Mouse (Mus musculus) subcutaneous adipose tissue, adult 2 months (tissue): ENCODE measurements around the gene Pigx. TPM values are rescaled to one million over a fixed set of nuclear protein-coding genes. Genes with fewer than 3 reads are reported as not detected.

Source experiments
- polyA plus RNA-seq: library from polyadenylated mRNA; depleted of rRNA; stranded (reverse); fragments of >200 nt; gene quantifications from 2 replicates; pipeline ENCODE4 v1.2.3, GENCODE M21; 2012; ENCODE audit warnings: low replicate concordance; rRNA removed

Gene Pigx
- polyA plus RNA-seq: 21.4 and 41.7 TPM in 2 replicates

DNA sequence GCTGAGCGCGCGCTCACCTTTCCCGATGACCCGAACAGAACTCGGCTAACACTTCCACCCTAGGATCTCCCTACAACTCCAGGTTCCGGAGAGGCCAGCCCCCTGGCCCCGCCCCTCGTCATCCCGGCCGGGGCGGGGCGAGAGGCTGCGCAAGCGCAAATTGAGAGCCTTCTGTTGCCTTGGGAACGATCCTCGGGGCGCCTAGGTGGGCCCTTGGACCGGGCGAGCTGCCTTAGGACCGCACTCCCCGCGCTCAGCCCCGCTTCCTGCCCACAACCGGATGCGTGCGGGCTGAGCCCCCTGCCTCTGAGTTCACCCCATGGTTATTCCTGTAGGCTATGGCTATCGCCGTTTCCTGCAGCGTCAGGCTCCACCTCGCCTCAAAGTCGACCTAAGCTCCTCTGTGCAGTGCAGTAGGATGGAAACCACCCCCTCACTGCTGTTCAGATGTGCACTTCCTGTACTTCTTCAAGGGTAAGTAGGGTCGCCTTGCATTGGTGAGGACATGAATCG is at the start of gene Pigx, which contains the start of gene Cep19:
Gene Pigx (minus strand): TSS at position 103 of the 513 bp plus-strand sequence.
Gene Cep19 (plus strand): TSS at position 163 of the 513 bp plus-strand sequence.

DNA sequence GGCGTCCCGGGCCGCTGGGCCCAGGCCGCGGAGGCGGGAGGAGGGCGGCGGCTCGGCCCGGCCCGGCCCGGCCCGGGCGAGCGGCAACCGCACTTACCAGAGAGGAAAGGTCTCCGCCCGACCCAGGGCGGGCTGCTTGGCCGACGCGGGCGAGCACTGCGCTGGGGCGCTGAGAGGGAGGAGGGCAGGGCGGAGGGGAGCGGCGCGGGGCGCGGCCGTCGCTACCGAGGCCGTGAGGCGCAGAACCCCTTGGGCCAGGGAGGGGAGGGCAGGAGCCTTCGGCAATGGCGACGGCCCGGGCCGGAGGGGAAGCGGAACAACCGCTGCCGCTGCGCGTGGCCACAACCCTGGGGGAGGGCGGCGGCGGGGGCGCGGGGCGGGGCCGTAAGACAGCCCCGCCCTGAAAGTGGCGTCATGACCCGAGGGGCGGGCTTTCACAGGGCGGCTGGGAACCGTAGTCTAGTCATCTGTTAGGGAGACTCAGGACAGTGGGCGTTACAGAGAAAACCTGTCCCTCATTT is 20.5 kb downstream of the Pigx start, which contains the start of gene Pak2:
Gene Pak2 (minus strand): TSS at position 352 of the 521 bp plus-strand sequence.

Other genes starting within 250 kb of the Pigx start
- 2.1 TPM in 1 of 2 replicates, not detected in the other for gene Meltf, start 220.9 kb downstream of the Pigx start, polyA plus RNA-seq
- 3.3 and 6.1 TPM in 2 replicates for gene Pigz, start 165.9 kb downstream of the Pigx start, polyA plus RNA-seq
- 56.8 and 64.5 TPM in 2 replicates for gene 0610012G03Rik, start 151.2 kb downstream of the Pigx start, polyA plus RNA-seq
- gene Ncbp2, start 151.2 kb downstream of the Pigx start, polyA plus RNA-seq: 12.7 and 18.7 TPM in 2 replicates
- 7.5 and 9.8 TPM in 2 replicates for gene Senp5, start 96.5 kb downstream of the Pigx start, polyA plus RNA-seq
- 20.3 and 28.5 TPM in 2 replicates for gene Pak2, start 20.4 kb downstream of the Pigx start, polyA plus RNA-seq
- gene Cep19, start 60 bp upstream of the Pigx start, polyA plus RNA-seq: 4.4 and 8.4 TPM in 2 replicates
- gene Nrros, start 65.9 kb upstream of the Pigx start, polyA plus RNA-seq: 44.5 and 44.7 TPM in 2 replicates
- 0.18 TPM in 1 of 2 replicates, not detected in the other for gene Bex6, start 80.1 kb upstream of the Pigx start, polyA plus RNA-seq
- 6.7 and 7.8 TPM in 2 replicates for gene Fbxo45, start 147.4 kb upstream of the Pigx start, polyA plus RNA-seq
- gene Wdr53, start 147.5 kb upstream of the Pigx start, polyA plus RNA-seq: 8.5 and 9.7 TPM in 2 replicates
- gene Smco1, start 171.7 kb upstream of the Pigx start, polyA plus RNA-seq: 0.07 and 0.10 TPM in 2 replicates
- gene Rnf168, start 177.7 kb upstream of the Pigx start, polyA plus RNA-seq: 6.8 and 15.6 TPM in 2 replicates
- gene Ubxn7, start 232.5 kb upstream of the Pigx start, polyA plus RNA-seq: 8.7 and 19.2 TPM in 2 replicates